Comparison of ENCODE assay signal across 15 mouse cellular contexts in the genomic region with DNA sequence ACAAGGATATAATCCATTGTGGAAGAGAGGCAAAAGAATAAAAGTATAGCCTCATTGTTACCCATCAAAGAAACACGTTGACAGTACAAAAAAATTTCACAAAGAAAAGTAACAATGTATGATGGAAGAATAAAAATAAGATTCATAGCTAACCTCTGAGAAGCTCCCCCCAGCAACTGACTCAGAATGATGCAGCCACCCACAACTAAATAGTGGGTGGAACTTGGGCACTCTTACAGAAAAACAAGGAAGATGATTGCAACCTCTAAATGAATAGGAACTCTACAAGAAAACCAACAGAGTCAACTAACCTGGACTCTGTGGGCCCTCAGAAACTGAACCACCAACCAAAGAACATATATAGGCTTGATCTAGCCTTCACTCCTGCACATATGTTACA.
DNase-seq lines count a peak whose midpoint lies in the region.
"Had no signal": no experiment of that assay in that cellular context is flagged by ENCODE, and none has a peak within 500 bp of the region (broad histone marks: within the 10 kb centered on the region; RNA-seq: fewer than 3 reads in every experiment).

No protein-coding gene starts in this region.

- DNase-seq in frontal cortex, postnatal 36 days (ENCODE audit: low spot score in 2 of 2): peak; percentile 8 to 12
- DNase-seq in frontal cortex, postnatal 25 days (ENCODE audit: low spot score in 2 of 2): no peak
- DNase-seq in right cerebral cortex, adult 2 months (ENCODE audit: low spot score in 2 of 2): peak; percentile 20 to 24
- DNase-seq in right cerebral cortex, postnatal 4 days: no peak
- peak; percentile 56 for DNase-seq in brain, adult 2 months (ENCODE audit: low read depth, low spot score)
- no peak for DNase-seq in lung, adult 18-20 months
- DNase-seq in gastrocnemius, adult 18-20 months (ENCODE audit: low spot score): no peak
- DNase-seq: adrenal gland, postnatal 14 days; cerebellum, adult 18-20 months; cerebellum, adult 9-11 months; cerebellum, postnatal 36 days; gastrocnemius, postnatal 10 days; heart, adult 18-20 months; heart, postnatal 10 days; heart, postnatal 4 days had no signal

Comparison
In these comparisons a context has a peak if more than half of its experiments do, and no peak if none do; other contexts are left out.
1. DNase-seq: peak in frontal cortex, postnatal 36 days (2 of 2), right cerebral cortex, adult 2 months (2 of 2) and brain, adult 2 months (single experiment); none in frontal cortex, postnatal 25 days (0 of 2), right cerebral cortex, postnatal 4 days (single experiment), lung, adult 18-20 months (0 of 2) and gastrocnemius, adult 18-20 months (single experiment).